Mouse (Mus musculus) fat pad, adult 2 months (tissue): ENCODE data around the gene Gm21936.
"Not testable (repeated sequence)": the region's sequence is repeated elsewhere in the genome, so short reads cannot be mapped to it uniquely, and the experiment has no call there.

Source experiments
- DNase-seq: peaks from one replicate; pipeline ENCODE4 v3.0.0-alpha.2; 2011; ENCODE audit warnings: low read depth, low spot score; ENCODE audit errors: extremely low read depth

Gene Gm21936

DNA sequence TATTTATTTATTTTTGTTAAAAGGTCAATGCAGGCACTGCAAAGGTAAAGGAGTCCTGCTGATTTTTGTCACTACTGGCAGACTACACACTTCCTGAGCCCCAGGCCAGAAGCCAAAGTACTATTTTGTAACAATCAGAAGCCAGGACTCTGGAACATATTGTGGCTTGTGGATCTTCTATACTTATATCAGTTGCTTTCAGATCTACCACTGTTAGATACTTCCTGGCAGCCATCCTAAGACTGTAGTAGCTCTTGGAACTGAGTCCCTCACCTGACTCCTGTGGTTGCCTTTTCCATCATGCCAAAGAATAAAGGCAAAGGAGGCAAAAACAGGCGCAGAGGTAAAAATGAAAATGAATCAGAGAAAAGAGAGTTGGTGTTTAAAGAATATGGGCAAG, at the start of gene Gm21936:
Gm21936 (plus strand) TSS at position 301 of the 400 bp plus-strand sequence.
- peak; percentile 26 for DNase-seq

DNA sequence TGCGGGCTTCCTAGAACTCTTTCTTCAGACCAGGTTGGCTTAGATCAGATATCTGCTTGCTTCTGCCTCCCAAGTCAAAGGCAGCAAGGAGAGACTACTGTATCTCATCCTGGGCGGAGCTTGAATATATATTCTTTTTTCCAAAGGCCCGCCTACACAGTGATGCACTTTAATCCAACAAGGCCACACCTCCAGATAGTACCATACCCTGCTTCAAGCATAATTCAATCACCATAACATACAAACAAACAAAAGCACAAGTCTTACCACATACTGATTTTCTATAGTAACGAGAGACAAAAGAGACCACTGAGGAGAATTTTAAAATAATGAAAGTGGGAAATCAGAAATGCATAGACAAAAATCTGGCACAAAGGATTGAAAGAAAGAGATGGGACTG, 19.7 kb upstream of the Gm21936 start, which contains the start of gene Gm21319:
Gm21319 (minus strand) TSS at position 101 of the 400 bp plus-strand sequence.
- not testable (repeated sequence) for DNase-seq

GRCm38 (mm10) chr12:87797971-87798370, 2.7 kb downstream of the Gm21936 start:
- DNase-seq = not testable (repeated sequence)

- DNase-seq = not testable (repeated sequence)
Measured at GRCm38 (mm10) chr12:87816277-87816676, 21.0 kb downstream of the Gm21936 start, which contains the start of gene BB287469. Gene BB287469 (plus strand): TSS chr12:87816577.

DNA sequence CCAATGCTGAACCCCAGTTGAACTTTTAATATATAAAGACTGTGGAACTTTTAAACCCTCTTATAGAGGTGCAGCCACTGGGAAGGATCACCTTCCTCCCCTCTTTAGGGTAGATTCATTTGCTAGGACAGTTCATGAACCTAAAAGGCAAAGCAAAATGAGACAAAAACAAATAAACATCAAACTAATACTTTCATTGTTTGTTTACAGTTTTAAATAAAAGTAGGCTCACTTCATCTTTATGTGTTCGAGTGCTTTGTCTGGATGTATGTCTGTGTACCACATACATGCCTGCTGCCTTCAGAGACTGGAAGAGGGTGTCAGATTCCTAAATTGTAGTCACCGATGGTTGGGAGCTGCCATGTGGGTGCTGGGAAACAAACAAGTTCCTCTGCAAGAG, 46.9 kb downstream of the Gm21936 start, which contains the start of gene Gm2001:
Gm2001 (minus strand) TSS at position 101 of the 400 bp plus-strand sequence.
- DNase-seq = not testable (repeated sequence)
